Mouse (Mus musculus) skeletal muscle tissue, adult 2 months (tissue): Measurements from ENCODE around the gene Mgat1.
A peak's percentile ranks its signal among the peaks of the same experiment; 100 is the strongest.
"Not testable (repeated sequence)": the region's sequence is repeated elsewhere in the genome, so short reads cannot be mapped to it uniquely, and the experiment has no call there.

Source experiments
- DNase-seq: peaks from one replicate; pipeline ENCODE4 v3.0.0-alpha.2; 2012; ENCODE audit warnings: low read depth, low spot score

The Mgat1 gene

GRCm38 (mm10) chr11:49243727-49244594, at the start of gene Mgat1:
Gene Mgat1 (plus strand): TSS chr11:49244191.
- DNase-seq = peak; percentile 96

GRCm38 (mm10) chr11:49194771-49195170, 49.2 kb upstream of the Mgat1 start:
- not testable (repeated sequence) for DNase-seq

DNA sequence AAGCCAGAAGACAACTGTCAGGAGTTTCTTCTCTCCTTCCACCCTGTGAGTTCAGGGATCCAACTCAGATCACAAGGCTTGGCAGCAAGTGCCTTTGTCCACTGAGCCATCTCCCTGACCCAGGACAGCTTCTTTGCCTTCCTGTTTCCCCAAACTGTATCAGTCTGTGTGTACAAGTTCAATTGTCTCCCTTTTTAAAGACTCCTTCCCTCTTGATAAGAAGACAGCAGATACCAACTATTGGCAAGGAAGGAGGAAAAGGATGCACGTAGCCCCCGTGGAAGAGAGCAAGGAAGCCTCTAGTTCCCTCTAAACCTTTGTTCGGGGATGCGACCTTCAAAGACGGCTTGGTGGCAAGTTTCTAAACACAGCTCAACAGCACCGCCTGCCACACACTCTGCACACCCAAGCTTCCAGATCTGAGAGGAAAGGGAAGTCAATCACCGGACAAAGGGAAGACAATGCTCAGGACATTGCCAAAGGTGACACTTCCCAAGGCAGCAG, 48.1 kb upstream of the Mgat1 start:
- no peak for DNase-seq

- no peak for DNase-seq
Observed at GRCm38 (mm10) chr11:49200666-49201065, 43.3 kb upstream of the Mgat1 start.

GRCm38 (mm10) chr11:49201142-49201541, 42.8 kb upstream of the Mgat1 start:
- DNase-seq = no peak

DNA sequence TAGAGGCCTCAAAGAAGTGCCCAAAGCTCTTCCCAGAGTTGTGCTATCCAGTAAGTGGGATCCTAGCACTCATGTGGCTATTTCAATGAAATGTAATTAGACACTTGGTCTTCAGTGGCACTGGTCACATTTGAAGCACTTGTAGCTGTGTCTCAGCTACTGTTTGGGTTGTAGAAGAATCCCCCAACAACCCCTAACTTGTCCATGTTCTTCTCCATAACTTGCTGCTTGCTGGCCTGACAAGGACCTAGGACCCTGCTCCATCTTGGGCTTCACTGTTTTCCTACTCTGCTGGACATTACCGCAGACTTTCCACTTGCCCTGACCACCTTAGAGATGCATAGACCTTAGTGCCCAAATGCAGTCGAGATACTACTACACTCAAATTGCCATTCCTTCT, 41.9 kb upstream of the Mgat1 start:
- no peak for DNase-seq

- DNase-seq = peak; percentile 7
Observed at GRCm38 (mm10) chr11:49202523-49203061, 41.4 kb upstream of the Mgat1 start.

DNA sequence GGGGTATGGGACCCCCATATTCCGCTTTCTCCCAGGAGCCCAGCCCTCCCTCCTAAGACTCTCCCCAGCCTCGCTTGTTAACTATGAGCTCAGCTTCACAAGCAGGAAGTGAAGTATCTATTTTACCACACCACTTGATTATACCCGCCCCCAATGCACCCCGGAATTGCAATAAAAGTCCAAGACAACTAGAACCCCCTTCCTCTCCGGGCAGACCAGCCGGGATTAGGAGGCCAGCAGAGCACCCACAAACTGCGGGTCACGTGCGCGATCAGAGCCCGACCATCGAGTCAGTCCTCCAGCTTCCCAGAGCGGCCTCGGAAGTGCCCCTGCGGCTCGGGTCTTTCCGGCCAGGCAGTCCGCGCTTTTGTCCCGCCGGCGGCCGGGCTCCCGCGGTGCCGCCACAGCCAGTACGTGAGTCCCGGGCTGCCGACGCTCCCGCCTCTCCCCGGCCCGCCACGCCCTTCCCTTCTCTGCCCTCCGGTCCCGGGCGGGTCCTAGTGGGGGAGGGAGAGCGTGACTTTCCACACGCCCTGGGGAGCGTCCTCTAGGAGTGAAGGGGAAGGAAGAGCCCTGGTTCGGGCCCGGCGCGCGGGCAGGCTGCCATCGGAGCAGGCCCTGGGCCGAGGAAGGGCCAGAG, 40.7 kb upstream of the Mgat1 start, which contains the start of gene Zfp62:
Gene Zfp62 (plus strand): TSS at position 164 of the 640 bp plus-strand sequence.
- peak; percentile 94 for DNase-seq

GRCm38 (mm10) chr11:49203771-49204497, 40.1 kb upstream of the Mgat1 start:
- DNase-seq = peak; percentile 42

DNA sequence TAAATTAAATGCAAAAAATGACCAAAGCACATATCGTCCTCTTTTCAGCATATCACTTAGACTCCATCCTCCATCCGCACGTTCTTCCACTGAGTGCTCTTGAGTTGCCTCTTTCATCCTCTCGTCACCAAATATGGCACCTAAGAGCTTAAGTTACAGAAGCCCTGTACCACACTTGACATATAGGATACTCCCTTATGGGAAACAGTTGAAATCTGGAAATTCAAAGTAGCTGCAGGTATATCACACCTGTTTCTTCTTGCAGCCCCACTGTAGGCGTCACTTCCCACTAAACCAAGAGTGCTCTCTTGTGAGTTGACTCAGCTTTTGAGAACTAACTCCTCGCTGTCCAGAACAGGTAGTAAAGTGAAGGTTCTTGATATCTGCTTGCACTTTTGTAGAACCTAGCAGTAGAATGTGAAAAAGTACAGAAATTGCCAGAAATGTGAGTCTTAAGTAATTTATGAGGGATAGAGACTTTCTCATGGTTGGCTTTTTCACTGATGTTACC, 38.9 kb upstream of the Mgat1 start:
- no peak for DNase-seq

DNA sequence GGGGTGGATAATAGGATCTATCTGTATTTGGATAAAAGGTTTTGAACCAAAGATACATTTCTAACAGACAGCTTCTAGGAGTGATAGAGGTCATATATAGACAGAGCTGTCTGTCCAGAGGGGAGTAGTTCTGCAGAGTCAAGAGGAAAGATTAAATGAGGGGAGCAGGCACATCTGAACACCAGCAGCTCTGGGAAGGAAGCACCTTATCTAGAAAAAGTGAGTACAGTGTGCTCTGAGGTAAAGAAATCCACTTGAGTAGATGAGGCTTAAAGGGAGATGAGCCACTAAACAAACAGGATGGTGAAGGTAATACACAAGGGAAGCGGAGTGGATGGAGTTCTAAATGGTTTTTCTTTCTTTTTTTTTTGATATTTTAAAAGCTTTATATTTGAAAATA, 36.5 kb upstream of the Mgat1 start:
- DNase-seq = no peak

DNA sequence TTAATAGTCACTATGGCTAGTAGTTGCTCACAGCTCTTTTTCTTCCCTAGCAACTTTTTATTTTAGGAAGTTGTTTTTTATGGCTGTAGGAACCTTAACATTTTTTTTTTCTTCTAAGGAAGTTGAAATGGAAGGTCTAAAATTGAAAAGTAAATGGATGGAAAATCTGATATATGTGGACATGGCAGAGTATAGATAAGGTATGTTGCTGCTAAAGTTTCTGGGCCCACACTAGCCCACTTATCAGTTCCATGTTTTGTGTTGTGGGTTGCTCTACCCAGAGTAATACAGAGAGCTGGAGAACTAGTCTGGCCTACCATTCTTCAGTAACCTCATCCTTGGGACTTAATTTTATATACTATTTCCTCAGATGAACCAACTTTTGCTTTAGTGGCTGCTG, 31.4 kb upstream of the Mgat1 start:
- no peak for DNase-seq

GRCm38 (mm10) chr11:49213505-49213904, 30.5 kb upstream of the Mgat1 start:
- no peak for DNase-seq

DNA sequence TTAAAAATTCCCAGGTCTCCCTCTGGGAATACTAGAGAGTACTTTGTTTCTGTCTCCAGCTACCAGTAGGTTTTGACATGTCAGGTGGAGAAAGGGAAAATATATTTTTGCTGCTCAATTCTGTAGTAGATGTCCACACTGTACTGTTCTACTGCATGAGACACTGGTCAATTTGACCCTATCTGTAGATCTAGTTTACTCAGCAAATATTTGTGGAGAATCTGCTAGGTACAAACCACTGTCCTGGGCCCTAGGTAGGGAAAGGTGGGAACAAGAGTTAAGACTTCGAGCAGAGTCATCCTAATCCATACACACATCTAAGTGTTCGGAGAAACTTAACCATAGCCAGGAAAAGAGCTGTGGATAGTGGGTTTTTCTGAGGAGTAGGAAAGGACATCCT, 24.7 kb upstream of the Mgat1 start:
- no peak for DNase-seq

DNA sequence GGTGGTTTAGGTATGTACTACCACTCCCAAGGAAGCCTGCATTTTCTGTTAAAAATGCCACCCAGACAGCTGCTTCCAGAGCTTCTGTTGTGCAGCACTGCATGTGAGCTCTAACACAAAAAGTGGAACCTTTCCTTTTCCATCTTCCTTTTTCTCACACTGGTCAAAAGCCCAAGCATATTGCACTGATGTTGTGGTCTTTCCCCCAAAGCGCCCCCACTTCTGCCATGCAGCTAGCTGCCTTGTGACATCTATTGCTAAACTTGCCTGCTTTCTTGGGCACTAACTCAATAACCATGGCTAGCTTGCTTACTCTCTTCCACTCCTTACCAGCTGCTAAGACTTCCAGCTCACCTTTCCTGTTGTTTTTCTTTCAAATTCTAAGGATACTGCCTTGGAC, 19.5 kb upstream of the Mgat1 start:
- no peak for DNase-seq

- DNase-seq = no peak
Observed at GRCm38 (mm10) chr11:49232781-49233180, 11.2 kb upstream of the Mgat1 start.

GRCm38 (mm10) chr11:49235459-49236207, 8.4 kb upstream of the Mgat1 start:
- no peak for DNase-seq

GRCm38 (mm10) chr11:49236891-49237290, 7.1 kb upstream of the Mgat1 start:
- DNase-seq = no peak

DNA sequence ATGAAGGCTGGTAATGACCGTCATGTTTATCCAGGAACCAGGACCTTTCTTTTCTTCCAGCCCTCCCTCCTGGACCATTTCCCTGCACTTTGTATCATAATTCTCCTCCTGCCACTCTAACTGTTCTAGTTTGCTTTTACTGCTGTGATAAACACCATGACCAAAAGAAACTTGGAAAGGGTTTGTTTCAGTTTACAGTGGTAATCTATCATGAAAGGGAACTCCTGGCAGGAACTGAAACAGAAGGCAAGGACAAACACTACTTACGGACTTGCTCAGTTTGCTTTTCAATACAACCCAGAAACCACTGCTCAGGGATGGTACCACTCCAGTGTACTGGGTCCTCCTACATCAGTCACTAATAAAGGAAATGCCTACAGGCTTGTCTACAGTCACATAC, 6.5 kb upstream of the Mgat1 start:
- DNase-seq = no peak

GRCm38 (mm10) chr11:49240310-49240709, 3.7 kb upstream of the Mgat1 start:
- no peak for DNase-seq

DNA sequence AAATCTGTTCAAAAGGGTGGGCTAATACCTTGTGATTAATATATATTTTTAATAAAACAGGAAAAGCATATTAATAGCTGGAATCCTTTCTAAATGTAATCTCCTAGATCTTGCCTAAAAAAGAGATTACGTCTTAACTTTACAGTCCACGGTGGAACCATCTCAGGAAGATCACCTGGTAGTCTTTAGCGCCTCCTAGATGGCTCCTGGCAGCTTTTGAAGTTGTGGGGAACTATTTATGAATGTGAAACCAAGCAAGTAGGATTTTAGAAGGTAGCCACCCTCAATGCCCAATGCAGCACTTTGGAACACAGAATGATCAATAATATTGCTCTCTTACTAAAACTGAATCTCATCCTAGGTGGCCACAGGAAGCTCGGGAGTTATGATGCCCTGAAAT, 3.1 kb upstream of the Mgat1 start:
- DNase-seq = no peak
